28 mouse cellular contexts compared by ENCODE assay signal in the genomic region with DNA sequence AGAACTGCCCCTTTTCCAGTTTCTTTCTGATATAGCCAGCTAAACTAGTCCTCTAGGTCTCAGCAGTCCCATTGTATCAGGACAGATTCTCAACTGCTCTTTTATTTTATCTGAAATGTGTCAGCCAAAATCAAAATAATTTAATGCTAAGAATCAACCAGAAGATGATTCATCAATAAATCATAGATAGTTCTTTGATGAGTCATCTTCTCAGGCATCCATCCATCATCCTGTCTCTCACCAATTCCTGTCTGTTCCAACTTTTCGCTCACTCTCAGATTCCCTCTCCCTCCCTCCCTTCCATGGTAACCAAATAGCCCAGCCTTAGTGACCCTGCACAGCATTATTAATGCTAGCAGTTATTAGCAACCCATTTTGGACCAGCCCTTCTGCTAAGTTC.
"Had no signal": no experiment of that assay in that cellular context is flagged by ENCODE, and none has a peak within 500 bp of the region (broad histone marks: within the 10 kb centered on the region; RNA-seq: fewer than 3 reads in every experiment).

No protein-coding gene starts in this region.

- H3K36me3 ChIP-seq: heart, embryonic 13.5 days; heart, embryonic 15.5 days; hindbrain, embryonic 10.5 days; hindbrain, embryonic 12.5 days; intestine, embryonic 15.5 days; limb, embryonic 10.5 days; limb, embryonic 12.5 days had no signal

- H3K9ac ChIP-seq: heart, embryonic 13.5 days; heart, embryonic 15.5 days; hindbrain, embryonic 12.5 days; hindbrain, embryonic 14.5 days; intestine, embryonic 15.5 days; limb, embryonic 12.5 days; liver, embryonic 14.5 days had no signal

- H3K27me3 ChIP-seq: heart, embryonic 13.5 days; heart, embryonic 15.5 days; hindbrain, embryonic 12.5 days; intestine, embryonic 15.5 days; limb, embryonic 12.5 days had no signal

- H3K4me1 ChIP-seq: heart, embryonic 13.5 days; heart, embryonic 15.5 days; intestine, embryonic 15.5 days had no signal

- H3K27ac ChIP-seq: gastrocnemius, adult 2 months; heart, adult 2 months; heart, embryonic 13.5 days; heart, embryonic 15.5 days; hindbrain, embryonic 10.5 days; hindbrain, embryonic 12.5 days; hindbrain, embryonic 14.5 days; intestine, embryonic 15.5 days; layer of hippocampus, adult 2 months; left cerebral cortex, adult 2 months; limb, embryonic 10.5 days; limb, embryonic 12.5 days; liver, embryonic 14.5 days had no signal

- ATAC-seq: hindbrain, embryonic 16.5 days; inflammation-experienced regulatory T-cells, adult 6 months; intestine, embryonic 15.5 days; intestine, postnatal 0 days had no signal

- H3K4me2 ChIP-seq: heart, embryonic 11.5 days; heart, embryonic 13.5 days; heart, embryonic 15.5 days; hindbrain, embryonic 12.5 days; hindbrain, embryonic 14.5 days; intestine, embryonic 15.5 days; limb, embryonic 12.5 days; liver, embryonic 11.5 days had no signal

- H3K9me3 ChIP-seq: heart, embryonic 13.5 days; heart, embryonic 15.5 days; hindbrain, embryonic 10.5 days; hindbrain, embryonic 12.5 days; intestine, embryonic 15.5 days; limb, embryonic 10.5 days had no signal

- DNase-seq: gastrocnemius, adult 2 months; gastrocnemius, postnatal 10 days; gastrocnemius, postnatal 25 days; heart, adult 2 months; heart, postnatal 14 days; heart, postnatal 36 days; kidney, adult 18-20 months; kidney, adult 8-10 months; kidney, postnatal 10 days; kidney, postnatal 25 days; kidney, postnatal 4 days; liver had no signal

- H3K4me3 ChIP-seq: gastrocnemius, adult 2 months; heart, adult 2 months; heart, embryonic 13.5 days; heart, embryonic 15.5 days; hindbrain, embryonic 10.5 days; hindbrain, embryonic 12.5 days; intestine, embryonic 15.5 days; layer of hippocampus, adult 2 months; left cerebral cortex, adult 2 months; limb, embryonic 10.5 days; limb, embryonic 12.5 days had no signal
